15 mouse cellular contexts compared by ENCODE assay signal in genomic region chr5:30152007-30152406, GRCm38 (mm10). TPM values are rescaled to one million over a fixed set of nuclear protein-coding genes. Genes with fewer than 3 reads are reported as not detected.
DNase-seq lines count a peak whose midpoint lies in the region; ATAC-seq lines count a peak whose summit lies in the region.
"Had no signal": no experiment of that assay in that cellular context is flagged by ENCODE, and none has a peak within 500 bp of the region (broad histone marks: within the 10 kb centered on the region; RNA-seq: fewer than 3 reads in every experiment).

No protein-coding gene starts in this region.

- no peaks in the 10 kb centered on the region for H3K9me3 ChIP-seq in kidney, embryonic 14.5 days (ENCODE audit: control insufficient read depth, low read length)
- H3K9me3 ChIP-seq in heart, embryonic 16.5 days (replicated peaks; ENCODE audit: control insufficient read depth, low read length): no peaks in the 10 kb centered on the region
- no peaks in the 10 kb centered on the region for H3K9me3 ChIP-seq in midbrain, embryonic 16.5 days (replicated peaks; ENCODE audit: control insufficient read depth, low read length, poor library complexity, severe bottlenecking)
- H3K9me3 ChIP-seq: hindbrain, embryonic 15.5 days; lung, embryonic 15.5 days had no signal

- H3K4me3 ChIP-seq in kidney, embryonic 14.5 days (ENCODE audit: low read length): no peak overlapping the region
- peak overlapping the region; percentile 26 for H3K4me3 ChIP-seq in heart, embryonic 16.5 days (ENCODE audit: low read length)
- H3K4me3 ChIP-seq in midbrain, embryonic 16.5 days (ENCODE audit: low read depth, low read length): no peak overlapping the region
- H3K4me3 ChIP-seq: hindbrain, embryonic 15.5 days; lung, embryonic 15.5 days had no signal

- H3K27me3 ChIP-seq in kidney, embryonic 14.5 days (ENCODE audit: control insufficient read depth, insufficient read depth, low read length): no peaks in the 10 kb centered on the region
- H3K27me3 ChIP-seq in heart, embryonic 16.5 days (ENCODE audit: control insufficient read depth, insufficient read depth, low read length): no peaks in the 10 kb centered on the region
- no peaks in the 10 kb centered on the region for H3K27me3 ChIP-seq in midbrain, embryonic 16.5 days (ENCODE audit: control insufficient read depth, insufficient read depth, low read depth, low read length)
- H3K27me3 ChIP-seq: hindbrain, embryonic 15.5 days; lung, embryonic 15.5 days had no signal

- peak; percentile 57 for DNase-seq in adrenal gland, postnatal 10 days
- DNase-seq in adrenal gland, postnatal 25 days: no peak
- peak; percentile 46 for DNase-seq in kidney, adult 18-20 months
- DNase-seq in large intestine, adult 2 months (ENCODE audit: low read depth, low spot score): peak; percentile 86
- no peak for DNase-seq in thymus, postnatal 14 days
- DNase-seq: right cerebral cortex, postnatal 25 days had no signal

- H3K9ac ChIP-seq in kidney, embryonic 14.5 days (ENCODE audit: low read depth, low read length): no peak overlapping the region
- peak overlapping the region; percentile 43; the same call in 1 of the 2 replicates for H3K9ac ChIP-seq in heart, embryonic 16.5 days (ENCODE audit: low read length)
- H3K9ac ChIP-seq in midbrain, embryonic 16.5 days (ENCODE audit: low read depth, low read length): no peak overlapping the region
- H3K9ac ChIP-seq: hindbrain, embryonic 15.5 days; lung, embryonic 15.5 days had no signal

- H3K36me3 ChIP-seq in kidney, embryonic 14.5 days (ENCODE audit: control insufficient read depth, insufficient read depth, low read length): peaks cover under 1% of the 10 kb centered on the region; the same call in 1 of the 2 replicates
- H3K36me3 ChIP-seq in heart, embryonic 16.5 days (ENCODE audit: control insufficient read depth, insufficient read depth): no peaks in the 10 kb centered on the region
- H3K36me3 ChIP-seq in midbrain, embryonic 16.5 days (ENCODE audit: control insufficient read depth, insufficient read depth, low read length): no peaks in the 10 kb centered on the region
- H3K36me3 ChIP-seq: hindbrain, embryonic 15.5 days had no signal

- H3K4me2 ChIP-seq in kidney, embryonic 14.5 days (replicated peaks; ENCODE audit: low read depth, low read length): no peak overlapping the region
- peak overlapping the region; percentile 54 for H3K4me2 ChIP-seq in heart, embryonic 16.5 days (ENCODE audit: low read depth, low read length)
- no peak overlapping the region for H3K4me2 ChIP-seq in midbrain, embryonic 16.5 days (ENCODE audit: low read length)
- H3K4me2 ChIP-seq: hindbrain, embryonic 15.5 days; lung, embryonic 15.5 days; midbrain, embryonic 11.5 days had no signal

- no peak for ATAC-seq in kidney, embryonic 14.5 days (ENCODE audit: low FRiP score, low TSS enrichment)
- ATAC-seq in heart, embryonic 16.5 days (replicated peaks; ENCODE audit: extremely low read depth, insufficient read depth, low FRiP score): no peak
- no peak for ATAC-seq in midbrain, embryonic 16.5 days

- peaks cover 7% of the 10 kb centered on the region; the same call in 1 of the 2 replicates for H3K4me1 ChIP-seq in kidney, embryonic 14.5 days (ENCODE audit: control insufficient read depth, insufficient read depth, low read length)
- peaks cover 28% of the 10 kb centered on the region for H3K4me1 ChIP-seq in heart, embryonic 16.5 days (ENCODE audit: control insufficient read depth, insufficient read depth, low read length)
- H3K4me1 ChIP-seq in midbrain, embryonic 16.5 days (ENCODE audit: control insufficient read depth, insufficient read depth, low read length): peaks cover 25% of the 10 kb centered on the region

- WGBS in kidney, embryonic 14.5 days: 79% methylated on average over 4 of the region's 4 CpGs
- 49% methylated on average over 4 of the region's 4 CpGs for WGBS in heart, embryonic 16.5 days
- WGBS in large intestine, adult 2 months: 26% methylated on average over 4 of the region's 4 CpGs
- WGBS in midbrain, embryonic 16.5 days: 73% methylated on average over 4 of the region's 4 CpGs

- H3K27ac ChIP-seq in kidney, embryonic 14.5 days (ENCODE audit: low read depth, low read length): no peak overlapping the region
- H3K27ac ChIP-seq in heart, embryonic 16.5 days (ENCODE audit: low read length): no peak overlapping the region; the same call in 1 of the 2 replicates
- H3K27ac ChIP-seq in midbrain, embryonic 16.5 days (ENCODE audit: low read length): no peak overlapping the region
- H3K27ac ChIP-seq: hindbrain, embryonic 15.5 days; lung, embryonic 15.5 days had no signal

RNA-seq across cellular contexts. Expression of gene Hadha, which starts 3.0 kb away (rescaled TPM):
- 100 to 1,000 TPM; 921 to 997 TPM for total RNA-seq in adrenal gland, postnatal 10 days (2021)
- total RNA-seq in adrenal gland, postnatal 25 days (2021): 473 and 483 TPM in 2 replicates
- polyA plus RNA-seq in kidney, embryonic 14.5 days (2014; fragmentation: Nextera tagmentation; extraction: Ambion mirVana): 93.4 and 119 TPM in 2 replicates
- polyA plus RNA-seq in heart, embryonic 16.5 days (2015; fragmentation: Nextera tagmentation; extraction: Ambion mirVana): 349 and 361 TPM in 2 replicates
- polyA plus RNA-seq in large intestine, adult 2 months (2012; rRNA removed): 59.3 and 80.2 TPM in 2 replicates
- 61.6 and 62.3 TPM in 2 replicates for polyA plus RNA-seq in midbrain, embryonic 16.5 days (2015; fragmentation: Nextera tagmentation; extraction: Ambion mirVana)

RNA-seq across cellular contexts. Expression of gene Hadhb, which starts 3.0 kb away (rescaled TPM):
- total RNA-seq in adrenal gland, postnatal 10 days (2021): 1,000 to 10,000 TPM; 1,471 to 1,600 TPM
- total RNA-seq in adrenal gland, postnatal 25 days (2021): 681 and 777 TPM in 2 replicates
- polyA plus RNA-seq in kidney, embryonic 14.5 days (2014; fragmentation: Nextera tagmentation; extraction: Ambion mirVana): 129 and 149 TPM in 2 replicates
- 490 and 509 TPM in 2 replicates for polyA plus RNA-seq in heart, embryonic 16.5 days (2015; fragmentation: Nextera tagmentation; extraction: Ambion mirVana)
- 117 and 122 TPM in 2 replicates for polyA plus RNA-seq in large intestine, adult 2 months (2012; rRNA removed)
- 52.1 and 53.6 TPM in 2 replicates for polyA plus RNA-seq in midbrain, embryonic 16.5 days (2015; fragmentation: Nextera tagmentation; extraction: Ambion mirVana)

RNA-seq across cellular contexts. Expression of gene 3110082J24Rik, which starts 46.1 kb away (rescaled TPM):
- not detected for total RNA-seq in adrenal gland, postnatal 10 days (2021)
- total RNA-seq in adrenal gland, postnatal 25 days (2021): not detected in 2 replicates
- not detected in 2 replicates for polyA plus RNA-seq in kidney, embryonic 14.5 days (2014; fragmentation: Nextera tagmentation; extraction: Ambion mirVana)
- polyA plus RNA-seq in heart, embryonic 16.5 days (2015; fragmentation: Nextera tagmentation; extraction: Ambion mirVana): not detected in 2 replicates
- not detected in 2 replicates for polyA plus RNA-seq in large intestine, adult 2 months (2012; rRNA removed)
- 2.6 and 3.7 TPM in 2 replicates for polyA plus RNA-seq in midbrain, embryonic 16.5 days (2015; fragmentation: Nextera tagmentation; extraction: Ambion mirVana)
- polyA plus RNA-seq: lung, embryonic 15.5 days; testis, adult 2 months had no signal

RNA-seq across cellular contexts. Expression of gene Garem2, which starts 47.0 kb away (rescaled TPM):
- under 1 TPM; 0.12 to 0.30 TPM for total RNA-seq in adrenal gland, postnatal 10 days (2021)
- 0.09 TPM in 1 of 2 replicates, not detected in the other for total RNA-seq in adrenal gland, postnatal 25 days (2021)
- polyA plus RNA-seq in kidney, embryonic 14.5 days (2014; fragmentation: Nextera tagmentation; extraction: Ambion mirVana): 0.61 and 0.80 TPM in 2 replicates
- 0.12 and 0.20 TPM in 2 replicates for polyA plus RNA-seq in heart, embryonic 16.5 days (2015; fragmentation: Nextera tagmentation; extraction: Ambion mirVana)
- 0.02 TPM in 1 of 2 replicates, not detected in the other for polyA plus RNA-seq in large intestine, adult 2 months (2012; rRNA removed)
- polyA plus RNA-seq in midbrain, embryonic 16.5 days (2015; fragmentation: Nextera tagmentation; extraction: Ambion mirVana): 6.9 and 8.1 TPM in 2 replicates

RNA-seq across cellular contexts. Expression of gene Adgrf3, which starts 53.5 kb away (rescaled TPM):
- total RNA-seq in adrenal gland, postnatal 10 days (2021): under 1 TPM; 0.30 to 0.58 TPM
- not detected in 2 replicates for total RNA-seq in adrenal gland, postnatal 25 days (2021)
- 0.28 TPM in 1 of 2 replicates, not detected in the other for polyA plus RNA-seq in kidney, embryonic 14.5 days (2014; fragmentation: Nextera tagmentation; extraction: Ambion mirVana)
- 0.33 and 0.44 TPM in 2 replicates for polyA plus RNA-seq in heart, embryonic 16.5 days (2015; fragmentation: Nextera tagmentation; extraction: Ambion mirVana)
- polyA plus RNA-seq in large intestine, adult 2 months (2012; rRNA removed): 0.16 TPM in 1 of 2 replicates, not detected in the other
- not detected in 2 replicates for polyA plus RNA-seq in midbrain, embryonic 16.5 days (2015; fragmentation: Nextera tagmentation; extraction: Ambion mirVana)
- polyA plus RNA-seq: cortical plate, adult 2 months; hindbrain, embryonic 15.5 days; midbrain, embryonic 11.5 days; neural tube, embryonic 11.5 days had no signal

Comparison
In these comparisons a context has a peak if more than half of its experiments do, and no peak if none do; other contexts are left out.
1. DNase-seq: peak in adrenal gland, postnatal 10 days (single experiment), kidney, adult 18-20 months (single experiment) and large intestine, adult 2 months (single experiment); none in adrenal gland, postnatal 25 days (single experiment) and thymus, postnatal 14 days (single experiment).